Mouse (Mus musculus): ENCODE measurements around the gene 1700034J05Rik. TPM values are rescaled to one million over a fixed set of nuclear protein-coding genes. Genes with fewer than 3 reads are reported as not detected.

Gene 1700034J05Rik
- polyA plus RNA-seq, 1 experiment = 0.02 TPM

GRCm38 (mm10) chr6:146929031-146929430 lies 25.2 kb downstream of the 1700034J05Rik start:
- Histone ChIP-seq H3K4me2 (ENCODE audit: low read depth) (no peak overlapping the region), H3ac (ENCODE audit: control insufficient read depth, insufficient read length) (no peak overlapping the region), H3K36me3 (ENCODE audit: control insufficient read depth, insufficient read depth) (peaks cover 14% of the 10 kb centered on the region), H3K79me2 (ENCODE audit: control insufficient read depth, insufficient read depth) (peaks cover 92% of the 10 kb centered on the region), H3K27me3 (ENCODE audit: control insufficient read depth, insufficient read depth, insufficient read length) (no peaks in the 10 kb centered on the region), H3K4me3 (no peak overlapping the region)
- no peak for TF ChIP-seq MAX (IDR thresholded peaks at IDR 0.05; ENCODE audit: low read depth)
- no peak for TF ChIP-seq USF1 (IDR thresholded peaks at IDR 0.05; ENCODE audit: low read depth)
- TF ChIP-seq MYOG (IDR thresholded peaks at IDR 0.05; ENCODE audit: control insufficient read depth in 1 of 3, insufficient read depth in 1 of 3, insufficient read length in 2 of 3, low read depth in 2 of 3) = no peak
- TF ChIP-seq CEBPB (IDR thresholded peaks at IDR 0.05; ENCODE audit: insufficient read depth, poor library complexity, severe bottlenecking) = no peak
- TF ChIP-seq REST (IDR thresholded peaks at IDR 0.05; ENCODE audit: insufficient read depth, insufficient read length) = no peak
- TF ChIP-seq POLR2A (IDR thresholded peaks at IDR 0.05; ENCODE audit: insufficient read length, low read depth) = no peak

- TF ChIP-seq MYOG (IDR thresholded peaks at IDR 0.05; ENCODE audit: control insufficient read depth in 1 of 3, insufficient read depth in 1 of 3, insufficient read length in 2 of 3, low read depth in 2 of 3) = no peak
- TF ChIP-seq MAX (IDR thresholded peaks at IDR 0.05; ENCODE audit: low read depth) = no peak
- Histone ChIP-seq H3ac (ENCODE audit: control insufficient read depth, insufficient read length) (no peak overlapping the region), H3K36me3 (ENCODE audit: control insufficient read depth, insufficient read depth) (peaks cover 14% of the 10 kb centered on the region), H3K27me3 (ENCODE audit: control insufficient read depth, insufficient read depth, insufficient read length) (no peaks in the 10 kb centered on the region), H3K4me3 (no peak overlapping the region), H3K79me2 (ENCODE audit: control insufficient read depth, insufficient read depth) (peaks cover 83% of the 10 kb centered on the region), H3K4me2 (ENCODE audit: low read depth) (no peak overlapping the region)
Observed at GRCm38 (mm10) chr6:146928108-146928507, 26.1 kb downstream of the 1700034J05Rik start.

GRCm38 (mm10) chr6:146926415-146926980 lies 27.7 kb downstream of the 1700034J05Rik start:
- no peak overlapping the region for H3K4me3 ChIP-seq
- H3K79me2 ChIP-seq (ENCODE audit: control insufficient read depth, insufficient read depth) = peaks cover 67% of the 10 kb centered on the region
- no peak overlapping the region for H3K4me2 ChIP-seq (ENCODE audit: low read depth)
- TF ChIP-seq MYOD1 (IDR thresholded peaks at IDR 0.05; ENCODE audit: control insufficient read depth in 1 of 3, insufficient read length in 2 of 3, low read depth in 2 of 3) = no peak
- no peak for TF ChIP-seq USF1 (IDR thresholded peaks at IDR 0.05; ENCODE audit: low read depth)
- H3K27me3 ChIP-seq (ENCODE audit: control insufficient read depth, insufficient read depth, insufficient read length) = no peaks in the 10 kb centered on the region
- H3K36me3 ChIP-seq (ENCODE audit: control insufficient read depth, insufficient read depth) = peaks cover 14% of the 10 kb centered on the region
- H3ac ChIP-seq (ENCODE audit: control insufficient read depth, insufficient read length) = no peak overlapping the region

- TF ChIP-seq E2F4 (IDR thresholded peaks at IDR 0.05; ENCODE audit: insufficient read depth) (no peak), POLR2A (IDR thresholded peaks at IDR 0.05; ENCODE audit: insufficient read length, low read depth) (no peak)
- Histone ChIP-seq H3K27me3 (ENCODE audit: control insufficient read depth, insufficient read depth, insufficient read length) (no peaks in the 10 kb centered on the region), H3K4me2 (ENCODE audit: low read depth) (no peak overlapping the region), H3K4me3 (no peak overlapping the region), H3ac (ENCODE audit: control insufficient read depth, insufficient read length) (no peak overlapping the region), H3K79me2 (ENCODE audit: control insufficient read depth, insufficient read depth) (peaks cover 52% of the 10 kb centered on the region), H3K36me3 (ENCODE audit: control insufficient read depth, insufficient read depth) (no peaks in the 10 kb centered on the region)
Observed at GRCm38 (mm10) chr6:146918341-146918740, 35.9 kb downstream of the 1700034J05Rik start.

- H3K36me3 ChIP-seq (ENCODE audit: control insufficient read depth, insufficient read depth) = no peaks in the 10 kb centered on the region
- no peak for TF ChIP-seq TCF12 (IDR thresholded peaks at IDR 0.05; ENCODE audit: insufficient read depth, poor library complexity, severe bottlenecking)
- TF ChIP-seq TCF3 (IDR thresholded peaks at IDR 0.05; ENCODE audit: insufficient read length, low read depth) = no peak
- no peak for TF ChIP-seq POLR2AphosphoS2 (IDR thresholded peaks at IDR 0.05; ENCODE audit: insufficient read length, low read depth)
- no peak for TF ChIP-seq MAX (IDR thresholded peaks at IDR 0.05; ENCODE audit: low read depth)
- TF ChIP-seq POLR2A (IDR thresholded peaks at IDR 0.05; ENCODE audit: insufficient read length, low read depth) = no peak
- no peak for TF ChIP-seq E2F4 (IDR thresholded peaks at IDR 0.05; ENCODE audit: insufficient read depth)
- TF ChIP-seq REST (IDR thresholded peaks at IDR 0.05; ENCODE audit: insufficient read depth, insufficient read length) = no peak
- TF ChIP-seq MYOD1 (IDR thresholded peaks at IDR 0.05; ENCODE audit: control insufficient read depth in 1 of 3, insufficient read length in 2 of 3, low read depth in 2 of 3) = no peak
- TF ChIP-seq USF1 (IDR thresholded peaks at IDR 0.05; ENCODE audit: low read depth) = no peak
- no peak for TF ChIP-seq SRF (IDR thresholded peaks at IDR 0.05; ENCODE audit: control insufficient read depth, insufficient read length, low read depth)
- no peak for TF ChIP-seq MYOG (IDR thresholded peaks at IDR 0.05; ENCODE audit: control insufficient read depth in 1 of 3, insufficient read depth in 1 of 3, insufficient read length in 2 of 3, low read depth in 2 of 3)
- TF ChIP-seq CEBPB (IDR thresholded peaks at IDR 0.05; ENCODE audit: insufficient read depth, poor library complexity, severe bottlenecking) = no peak
- no peak overlapping the region for H3K4me2 ChIP-seq (ENCODE audit: low read depth)
- H3ac ChIP-seq (ENCODE audit: control insufficient read depth, insufficient read length) = no peak overlapping the region
- H3K79me2 ChIP-seq (ENCODE audit: control insufficient read depth, insufficient read depth) = peaks cover 61% of the 10 kb centered on the region
- H3K4me3 ChIP-seq = no peak overlapping the region
- H3K27me3 ChIP-seq (ENCODE audit: control insufficient read depth, insufficient read depth, insufficient read length) = no peaks in the 10 kb centered on the region
Observed at GRCm38 (mm10) chr6:146917396-146917795, 36.8 kb downstream of the 1700034J05Rik start.

- Histone ChIP-seq H3K4me2 (ENCODE audit: low read depth) (peak overlapping the region; percentile 28), H3K27me3 (ENCODE audit: control insufficient read depth, insufficient read depth, insufficient read length) (no peaks in the 10 kb centered on the region), H3K36me3 (ENCODE audit: control insufficient read depth, insufficient read depth) (no peaks in the 10 kb centered on the region), H3K4me3 (no peak overlapping the region), H3ac (ENCODE audit: control insufficient read depth, insufficient read length) (no peak overlapping the region), H3K79me2 (ENCODE audit: control insufficient read depth, insufficient read depth) (peaks cover 77% of the 10 kb centered on the region)
- TF ChIP-seq CEBPB (IDR thresholded peaks at IDR 0.05; ENCODE audit: insufficient read depth, poor library complexity, severe bottlenecking) = peak; percentile 63
- no peak for TF ChIP-seq POLR2AphosphoS2 (IDR thresholded peaks at IDR 0.05; ENCODE audit: insufficient read length, low read depth)
- TF ChIP-seq E2F4 (IDR thresholded peaks at IDR 0.05; ENCODE audit: insufficient read depth) = no peak
- no peak for TF ChIP-seq MYOD1 (IDR thresholded peaks at IDR 0.05; ENCODE audit: control insufficient read depth in 1 of 3, insufficient read length in 2 of 3, low read depth in 2 of 3)
- no peak for TF ChIP-seq SRF (IDR thresholded peaks at IDR 0.05; ENCODE audit: control insufficient read depth, insufficient read length, low read depth)
- TF ChIP-seq POLR2A (IDR thresholded peaks at IDR 0.05; ENCODE audit: insufficient read length, low read depth) = no peak
Observed at GRCm38 (mm10) chr6:146915808-146916207, 38.4 kb downstream of the 1700034J05Rik start.
